Mouse (Mus musculus) layer of hippocampus, postnatal 10 days (tissue): ENCODE data around the gene Mamdc4. TPM values are rescaled to one million over a fixed set of nuclear protein-coding genes. Genes with fewer than 3 reads are reported as not detected.

Experiments used
- DNase-seq, 2 experiments: peaks; one replicate each; pipeline ENCODE4 v3.0.0; 2021; ENCODE audit warnings: low spot score in 2 of 2
- long read RNA-seq: library from polyadenylated mRNA; stranded (forward); transcript quantifications from one replicate; pipeline ENCODE4 v2.0.0, GENCODE M21; 2023
- total RNA-seq, 2 experiments: library from RNA; stranded (reverse); gene quantifications; 2 replicates each; pipeline ENCODE4 v1.2.3; 2021

Gene Mamdc4
- 1 to 10 TPM; 1.0 to 5.4 TPM for total RNA-seq
- long read RNA-seq, partial matches to known transcripts = 0 of 1 reads
- long read RNA-seq, other reads (novel, unspliced or antisense) = 1 of 1 reads

GRCm38 (mm10) chr2:25574579-25575431 lies at the start of gene Mamdc4, which contains the start of gene Phpt1:
TSS of gene Mamdc4 (minus strand) at chr2:25574845.
TSS of gene Phpt1 (minus strand) at chr2:25575224.
- DNase-seq = peak; percentile 96 to 97

GRCm38 (mm10) chr2:25621229-25622200 lies 46.9 kb upstream of the Mamdc4 start, which contains the start of gene Tmem141:
TSS of gene Tmem141 (minus strand) at chr2:25622005.
- DNase-seq = peak; percentile 73 to 83

- no peak for DNase-seq
Measured at GRCm38 (mm10) chr2:25620852-25621228, 46.2 kb upstream of the Mamdc4 start.

GRCm38 (mm10) chr2:25620386-25620785 lies 45.7 kb upstream of the Mamdc4 start:
- DNase-seq = no peak

GRCm38 (mm10) chr2:25617578-25617977 lies 42.9 kb upstream of the Mamdc4 start, which contains the start of gene Ccdc183:
TSS of gene Ccdc183 (minus strand) at chr2:25617678.
- DNase-seq = no peak

- DNase-seq = no peak
Measured at GRCm38 (mm10) chr2:25616398-25616797, 41.8 kb upstream of the Mamdc4 start.

- no peak for DNase-seq
Measured at GRCm38 (mm10) chr2:25608671-25609070, 34.0 kb upstream of the Mamdc4 start.

- DNase-seq = peak; percentile 87 to 92
Measured at GRCm38 (mm10) chr2:25607761-25608622, 33.3 kb upstream of the Mamdc4 start, which contains the start of gene Rabl6. TSS of gene Rabl6 (minus strand) at chr2:25608521.

GRCm38 (mm10) chr2:25602526-25602925 lies 27.9 kb upstream of the Mamdc4 start:
- no peak for DNase-seq

- no peak for DNase-seq
Measured at GRCm38 (mm10) chr2:25600037-25600436, 25.4 kb upstream of the Mamdc4 start.

- no peak for DNase-seq
Measured at GRCm38 (mm10) chr2:25598749-25599148, 24.1 kb upstream of the Mamdc4 start.

- no peak for DNase-seq
Measured at GRCm38 (mm10) chr2:25596765-25597510, 22.3 kb upstream of the Mamdc4 start.

GRCm38 (mm10) chr2:25591863-25592262 lies 17.2 kb upstream of the Mamdc4 start:
- peak in 1 of 2 experiments; percentile 48 for DNase-seq

GRCm38 (mm10) chr2:25588227-25588907 lies 13.7 kb upstream of the Mamdc4 start:
- DNase-seq = no peak

GRCm38 (mm10) chr2:25587290-25587689 lies 12.6 kb upstream of the Mamdc4 start:
- no peak for DNase-seq

GRCm38 (mm10) chr2:25585601-25586000 lies 11.0 kb upstream of the Mamdc4 start:
- no peak for DNase-seq

- peak in 1 of 2 experiments; percentile 30 for DNase-seq
Measured at GRCm38 (mm10) chr2:25584856-25585255, 10.2 kb upstream of the Mamdc4 start.

- no peak for DNase-seq
Measured at GRCm38 (mm10) chr2:25584152-25584551, 9.5 kb upstream of the Mamdc4 start.

GRCm38 (mm10) chr2:25583571-25583970 lies 8.9 kb upstream of the Mamdc4 start:
- no peak for DNase-seq
